Comparison of ENCODE assay signal across 16 mouse cellular contexts in genomic region chr2:152055406-152055805, GRCm38 (mm10). TPM values are rescaled to one million over a fixed set of nuclear protein-coding genes. Genes with fewer than 3 reads are reported as not detected.
DNase-seq lines count a peak whose midpoint lies in the region; TF ChIP-seq lines count a peak whose summit lies in the region.
"Had no signal": no experiment of that assay in that cellular context is flagged by ENCODE, and none has a peak within 500 bp of the region (broad histone marks: within the 10 kb centered on the region; RNA-seq: fewer than 3 reads in every experiment).

No protein-coding gene starts in this region.

- H3K4me3 ChIP-seq in gastrocnemius, adult 2 months: no peak overlapping the region
- H3K4me3 ChIP-seq: lung, embryonic 15.5 days; megakaryocyte, embryonic 14.5 days; myocyte had no signal

- H3K27ac ChIP-seq in gastrocnemius, adult 2 months: no peak overlapping the region
- H3K27ac ChIP-seq: lung, embryonic 15.5 days had no signal

- intact Hi-C loops in gastrocnemius, adult 2 months (cut with DNase I): no loop called here

- TF ChIP-seq CTCF in gastrocnemius, adult 2 months (IDR thresholded peaks at IDR 0.05): no peak

- peak; percentile 21 for DNase-seq in gastrocnemius, postnatal 25 days
- DNase-seq in gastrocnemius, adult 2 months: no peak
- DNase-seq in lung, postnatal 10 days: peak; percentile 39
- DNase-seq in lung, postnatal 25 days (ENCODE audit: low spot score): no peak
- peak; percentile 91 for DNase-seq in cerebellum, adult 9-10 months
- DNase-seq in testis, postnatal 14 days (ENCODE audit: low spot score): peak; percentile 33
- DNase-seq in urinary bladder, postnatal 36 days (ENCODE audit: low spot score in 2 of 2): no peak
- DNase-seq: adrenal gland, postnatal 10 days; kidney, postnatal 25 days; liver; right cerebral cortex, adult 18-20 months; thymus, adult 18-20 months had no signal

RNA-seq across cellular contexts. Expression of gene Scrt2, which starts 25.9 kb away (rescaled TPM):
- total RNA-seq in gastrocnemius, postnatal 25 days (2021): not detected
- not detected for total RNA-seq in gastrocnemius, adult 2 months (2021)
- total RNA-seq: heart, adult 18-20 months had no signal

RNA-seq across cellular contexts. Expression of gene Srxn1, which starts 49.9 kb away (rescaled TPM):
- total RNA-seq in gastrocnemius, postnatal 25 days (2021): 10 to 100 TPM; 18.8 to 24.8 TPM
- 10 to 100 TPM; 24.3 to 28.7 TPM for total RNA-seq in gastrocnemius, adult 2 months (2021)

RNA-seq across cellular contexts. Expression of gene Slc52a3, which starts 59.1 kb away (rescaled TPM):
- under 1 TPM; 0.94 to 1.00 TPM for total RNA-seq in gastrocnemius, postnatal 25 days (2021)
- 1 to 10 TPM in 1 of 2 experiments, under 1 TPM in 1; 0.69 to 1.6 TPM for total RNA-seq in gastrocnemius, adult 2 months (2021)

Comparison
In these comparisons a context has a peak if more than half of its experiments do, and no peak if none do; other contexts are left out.
1. DNase-seq: peak in gastrocnemius, postnatal 25 days (single experiment), lung, postnatal 10 days (single experiment), cerebellum, adult 9-10 months (single experiment) and testis, postnatal 14 days (single experiment); none in gastrocnemius, adult 2 months (single experiment), lung, postnatal 25 days (single experiment) and urinary bladder, postnatal 36 days (0 of 2).